Mouse (Mus musculus): ENCODE data around the gene Tuba3b. TPM values are rescaled to one million over a fixed set of nuclear protein-coding genes. Genes with fewer than 3 reads are reported as not detected.

Gene Tuba3b
- polyA plus RNA-seq (2017; shearing (Covaris generic)): not detected

GRCm38 (mm10) chr6:145615666-145616210, at the start of gene Tuba3b:
TSS of gene Tuba3b (plus strand) at chr6:145615757.

GRCm38 (mm10) chr6:145614219-145614618, 1.3 kb upstream of the Tuba3b start, which contains the start of gene Lmntd1:
TSS of gene Lmntd1 (minus strand) at chr6:145614319.

Other genes with a start within 250 kb of the Tuba3b start
- gene Lmntd1, start 1.4 kb upstream of the Tuba3b start, polyA plus RNA-seq (2017; shearing (Covaris generic)): 1.9 TPM
- not detected for gene Rassf8, start 131.0 kb downstream of the Tuba3b start, polyA plus RNA-seq (2017; shearing (Covaris generic))
- gene Bhlhe41, start 249.8 kb downstream of the Tuba3b start, polyA plus RNA-seq (2017; shearing (Covaris generic)): 0.24 TPM

Data from effector memory CD4-positive, alpha-beta T cell, adult 7 months (primary cell).